Mouse (Mus musculus) retina, embryonic 14.5 days (tissue): ENCODE results near the gene Prl8a1.

ENCODE experiments used
- DNase-seq: peaks from one replicate; pipeline ENCODE4 v3.0.0-alpha.2; 2015; ENCODE audit warnings: low spot score

The Prl8a1 gene

GRCm38 (mm10) chr13:27582071-27582470 lies at the start of gene Prl8a1:
TSS of gene Prl8a1 (minus strand) at chr13:27582171.
- DNase-seq, result no peak

GRCm38 (mm10) chr13:27610482-27610881 lies 28.5 kb upstream of the Prl8a1 start, which contains the start of gene Prl7b1:
TSS of gene Prl7b1 (minus strand) at chr13:27610582.
- DNase-seq, result no peak

GRCm38 (mm10) chr13:27564506-27564905 lies 17.5 kb downstream of the Prl8a1 start, which contains the start of gene Prl8a9:
TSS of gene Prl8a9 (minus strand) at chr13:27564606.
- DNase-seq, result no peak

GRCm38 (mm10) chr13:27553336-27553735 lies 28.6 kb downstream of the Prl8a1 start:
- no peak for DNase-seq
